Mouse (Mus musculus) retina, embryonic 14.5 days (tissue): ENCODE measurements around the gene Selp.

Experiments
- DNase-seq: peaks from one replicate; pipeline ENCODE4 v3.0.0-alpha.2; 2015; ENCODE audit warnings: low spot score

The Selp gene

GRCm38 (mm10) chr1:164184142-164184870, 69.2 kb downstream of the Selp start:
- peak; percentile 92 for DNase-seq

- no peak for DNase-seq
Measured at GRCm38 (mm10) chr1:164184871-164185223, 69.8 kb downstream of the Selp start.

GRCm38 (mm10) chr1:164185316-164185715, 70.3 kb downstream of the Selp start:
- no peak for DNase-seq

DNA sequence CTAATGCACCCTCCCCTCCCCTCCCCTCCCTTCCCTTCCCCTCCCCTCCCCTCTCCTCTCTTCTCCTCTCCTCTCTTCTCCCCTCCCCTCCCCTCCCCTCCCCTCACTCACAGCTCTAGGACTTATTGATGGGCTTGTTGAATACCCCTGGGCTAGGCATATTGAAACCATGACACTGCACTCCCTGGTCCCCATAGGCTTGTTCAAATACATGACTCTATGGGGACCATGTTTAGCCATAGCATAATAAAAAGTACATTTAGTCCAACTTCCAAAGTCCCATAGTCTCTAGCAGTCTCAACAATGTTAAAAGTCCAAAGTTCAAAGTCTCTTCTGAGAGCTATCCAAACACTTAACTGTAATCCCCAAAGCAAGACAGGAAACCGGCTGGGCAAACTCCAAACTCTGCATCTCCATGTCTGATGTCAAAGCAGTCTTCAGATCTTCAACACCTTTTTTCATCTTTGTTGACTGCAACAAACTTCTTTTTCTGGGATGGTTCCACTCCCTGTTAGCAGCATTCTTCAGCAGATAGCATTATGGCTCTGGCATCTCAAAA, 72.0 kb downstream of the Selp start:
- no peak for DNase-seq

DNA sequence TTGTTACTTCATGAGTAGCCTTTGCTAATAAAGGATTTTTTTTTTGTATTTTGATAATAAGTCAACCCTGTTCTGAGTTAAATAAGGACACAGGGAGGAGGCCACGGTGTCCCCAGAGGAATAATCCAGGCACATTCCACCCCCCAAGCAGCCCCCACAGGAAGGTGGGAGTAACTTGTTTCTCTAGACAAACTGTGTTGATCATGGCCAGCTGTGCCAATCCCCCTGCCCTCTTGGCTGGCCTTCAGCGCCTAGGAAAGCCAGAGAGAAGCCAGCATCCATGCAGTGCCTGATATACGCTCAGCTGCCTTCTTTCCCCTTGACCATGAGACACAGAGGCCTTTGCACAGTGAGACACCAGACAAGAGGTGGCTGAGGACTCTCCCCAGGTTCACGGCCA, 84.5 kb downstream of the Selp start:
- DNase-seq, result no peak
